ENCODE assay signal across 9 mouse cellular contexts in genomic region chr15:81239261-81239660, GRCm38 (mm10). TPM values are rescaled to one million over a fixed set of nuclear protein-coding genes. Genes with fewer than 3 reads are reported as not detected.
DNase-seq lines count a peak whose midpoint lies in the region; ATAC-seq and TF ChIP-seq lines count a peak whose summit lies in the region.
"Had no signal": no experiment of that assay in that cellular context is flagged by ENCODE, and none has a peak within 500 bp of the region (broad histone marks: within the 10 kb centered on the region; RNA-seq: fewer than 3 reads in every experiment).

No protein-coding gene starts in this region.

- H3K79me2 ChIP-seq in heart, adult 2 months (replicated peaks; ENCODE audit: control insufficient read depth, insufficient read depth, low read length): no peaks in the 10 kb centered on the region

- peak; percentile 69 for TF ChIP-seq CTCF in heart, adult 2 months (IDR thresholded peaks at IDR 0.05)
- no peak for TF ChIP-seq CTCF in thymus, adult 2 months (IDR thresholded peaks at IDR 0.05; ENCODE audit: borderline replicate concordance, control insufficient read depth, extremely low read depth, insufficient read depth, low read length, poor library complexity)

- no peak overlapping the region for H3K27ac ChIP-seq in heart, adult 2 months
- no peak overlapping the region for H3K27ac ChIP-seq in thymus, adult 2 months (ENCODE audit: control insufficient read depth, insufficient read depth, low read length)
- H3K27ac ChIP-seq in limb, embryonic 11.5 days (replicated peaks; ENCODE audit: low read depth, low read length): no peak overlapping the region
- H3K27ac ChIP-seq: macrophage had no signal

- TF ChIP-seq POLR2A in heart, adult 2 months (IDR thresholded peaks at IDR 0.05; ENCODE audit: insufficient read depth, low read depth, low read length): no peak
- TF ChIP-seq POLR2A in thymus, adult 2 months (IDR thresholded peaks at IDR 0.05; ENCODE audit: control insufficient read depth, extremely low read depth, insufficient read depth, low read length, poor library complexity): no peak

- no peak overlapping the region for H3K4me2 ChIP-seq in limb, embryonic 11.5 days (ENCODE audit: low read depth, severe bottlenecking)

- peaks cover 2% of the 10 kb centered on the region; the same call in 1 of the 2 replicates for H3K4me1 ChIP-seq in heart, adult 2 months (ENCODE audit: control insufficient read depth, insufficient read depth, low read length)
- no peaks in the 10 kb centered on the region for H3K4me1 ChIP-seq in thymus, adult 2 months (replicated peaks; ENCODE audit: control insufficient read depth, insufficient read depth, low read length)
- H3K4me1 ChIP-seq in limb, embryonic 11.5 days (ENCODE audit: control insufficient read depth, insufficient read depth, low read length): 0 out of 2 replicates have a peak, but pooled peaks cover 2% of the 10 kb centered on the region

- no peaks in the 10 kb centered on the region for H3K9me3 ChIP-seq in limb, embryonic 11.5 days (ENCODE audit: control insufficient read depth, low read length)

- DNase-seq in heart, adult 2 months: peak; percentile 28 to 52
- no peak for DNase-seq in heart, adult 8-10 months (ENCODE audit: low spot score)
- peak; percentile 6 for DNase-seq in thymus, adult 2 months
- DNase-seq in thymus, postnatal 10 days (ENCODE audit: low spot score in 2 of 2): no peak
- peak; percentile 68 for DNase-seq in embryo, embryonic 11 days
- DNase-seq in limb, embryonic 11.5 days (ENCODE audit: low spot score): peak; percentile 68
- peak; percentile 67 for DNase-seq in testis, postnatal 10 days (ENCODE audit: low spot score)
- DNase-seq in adipocyte (ENCODE audit: low spot score): no peak

- no peak overlapping the region for H3K9ac ChIP-seq in heart, adult 2 months (ENCODE audit: low read depth, low read length)
- no peak overlapping the region for H3K9ac ChIP-seq in limb, embryonic 11.5 days (ENCODE audit: low read length)

- H3K4me3 ChIP-seq in heart, adult 2 months: no peak overlapping the region
- H3K4me3 ChIP-seq in thymus, adult 2 months (ENCODE audit: control insufficient read depth, insufficient read depth, low read length): no peak overlapping the region
- H3K4me3 ChIP-seq in limb, embryonic 11.5 days (ENCODE audit: low read depth, low read length): no peak overlapping the region

- 0 out of 2 replicates have a peak, but pooled peaks cover 3% of the 10 kb centered on the region for H3K27me3 ChIP-seq in heart, adult 2 months (ENCODE audit: control insufficient read depth, insufficient read depth, low read length)
- H3K27me3 ChIP-seq in thymus, adult 2 months (ENCODE audit: control insufficient read depth, insufficient read depth, low read length): no peaks in the 10 kb centered on the region; the same call in 1 of the 2 replicates
- peaks cover 6% of the 10 kb centered on the region; the same call in 1 of the 2 replicates for H3K27me3 ChIP-seq in limb, embryonic 11.5 days (ENCODE audit: control insufficient read depth, insufficient read depth, low read length)

- ATAC-seq in limb, embryonic 11.5 days (ENCODE audit: insufficient number of reproducible peaks, low FRiP score, low TSS enrichment, low read depth): no peak

- WGBS in heart, adult 2 months: 17% methylated on average over 7 of the region's 7 CpGs
- 38% methylated on average over 7 of the region's 7 CpGs for WGBS in thymus, adult 2 months
- WGBS in limb, embryonic 11.5 days: 16% methylated on average over 7 of the region's 7 CpGs

- H3K36me3 ChIP-seq in heart, adult 2 months (ENCODE audit: control insufficient read depth, insufficient read depth, low read length): no peaks in the 10 kb centered on the region
- no peaks in the 10 kb centered on the region for H3K36me3 ChIP-seq in thymus, adult 2 months (ENCODE audit: control insufficient read depth, insufficient read depth, low read length)
- no peaks in the 10 kb centered on the region for H3K36me3 ChIP-seq in limb, embryonic 11.5 days (ENCODE audit: control insufficient read depth, insufficient read depth, low read length)

- TF ChIP-seq EP300 in heart, adult 2 months (IDR thresholded peaks at IDR 0.05; ENCODE audit: insufficient read depth, low read depth, low read length): no peak

- intact Hi-C loops in heart, adult 2 months (cut with DNase I): loop anchor here (1.0 kb wide), 1 partner anchor 63 kb away; no protein-coding TSS in a partner anchor

RNA-seq across cellular contexts. Expression of gene Mchr1, which starts 4.0 kb away (rescaled TPM):
- total RNA-seq in heart, adult 2 months (2021): not detected
- not detected in 2 replicates for polyA plus RNA-seq in heart, adult 2 months (2012; rRNA removed)
- not detected for total RNA-seq in heart, adult 8-10 months (2022)
- polyA plus RNA-seq in thymus, adult 2 months (2012; rRNA removed): 0.18 TPM in 1 of 2 replicates, not detected in the other
- 0.28 and 0.55 TPM in 2 replicates for polyA plus RNA-seq in limb, embryonic 11.5 days (2014; fragmentation: Nextera tagmentation; extraction: Ambion mirVana)
- polyA plus RNA-seq: macrophage had no signal

RNA-seq across cellular contexts. Expression of gene Mrtfa, which starts 48.7 kb away (rescaled TPM):
- 10 to 100 TPM in 1 of 2 experiments, 1 to 10 TPM in 1; 7.2 to 11.0 TPM for total RNA-seq in heart, adult 2 months (2021)
- 9.0 and 9.6 TPM in 2 replicates for polyA plus RNA-seq in heart, adult 2 months (2012; rRNA removed)
- total RNA-seq in heart, adult 8-10 months (2022): 1 to 10 TPM; 5.4 to 7.4 (median 6.7) TPM
- polyA plus RNA-seq in thymus, adult 2 months (2012; rRNA removed): 114 and 127 TPM in 2 replicates
- polyA plus RNA-seq in limb, embryonic 11.5 days (2014; fragmentation: Nextera tagmentation; extraction: Ambion mirVana): 22.3 and 23.0 TPM in 2 replicates

Comparison
In these comparisons a context has a peak if more than half of its experiments do, and no peak if none do; other contexts are left out.
1. DNase-seq: peak in heart, adult 2 months (2 of 2), thymus, adult 2 months (single experiment), embryo, embryonic 11 days (single experiment), limb, embryonic 11.5 days (single experiment) and testis, postnatal 10 days (single experiment); none in heart, adult 8-10 months (single experiment), thymus, postnatal 10 days (0 of 2) and adipocyte (single experiment).